Mouse (Mus musculus) stomach, postnatal 0 days (tissue): ENCODE results near the gene Ss18l1. TPM values are rescaled to one million over a fixed set of nuclear protein-coding genes. Genes with fewer than 3 reads are reported as not detected.
A peak's percentile ranks its signal among the peaks of the same experiment; 100 is the strongest.

Experiments
- ATAC-seq: fragments of 200-750 bp; cut with Nextera tagmentation; 2 replicates; pipeline ENCODE4 v1.8.0; 2017; ENCODE audit not compliant: low FRiP score, low TSS enrichment
- DNase-seq: peaks from one replicate; pipeline ENCODE4 v3.0.0-alpha.2; 2016; ENCODE audit warnings: low spot score
- H3K27ac ChIP-seq: fragments of 300-500 bp; sonication (generic); replicated peaks from 2 replicates; pipeline ENCODE4 v1.5.1; 2014; ENCODE audit warnings: mild to moderate bottlenecking, control low read depth
- H3K27me3 ChIP-seq: fragments of 300-500 bp; sonication (generic); 2 replicates; pipeline ENCODE4 v1.6.1; 2014; ENCODE audit warnings: low read length; ENCODE audit not compliant: control insufficient read depth, insufficient read depth
- H3K36me3 ChIP-seq: fragments of 300-500 bp; sonication (generic); 2 replicates; pipeline ENCODE4 v1.6.1; 2014; ENCODE audit warnings: low read length, mixed read lengths; ENCODE audit not compliant: control insufficient read depth, insufficient read depth
- H3K4me1 ChIP-seq: fragments of 300-500 bp; sonication (generic); replicated peaks from 2 replicates; pipeline ENCODE4 v1.6.1; 2014; ENCODE audit warnings: antibody characterized with exemption; ENCODE audit not compliant: control insufficient read depth, insufficient read depth
- H3K4me2 ChIP-seq: fragments of 300-500 bp; sonication (generic); replicated peaks from 2 replicates; pipeline ENCODE4 v1.6.1; 2014; ENCODE audit warnings: low read depth, mild to moderate bottlenecking, control low read depth, moderate library complexity
- H3K4me3 ChIP-seq: fragments of 300-500 bp; sonication (generic); 2 replicates; pipeline ENCODE4 v1.5.1; 2014; ENCODE audit warnings: low read depth, low read length, control low read depth
- H3K9ac ChIP-seq: fragments of 300-500 bp; sonication (generic); 2 replicates; pipeline ENCODE4 v1.6.1; 2014; ENCODE audit warnings: mild to moderate bottlenecking, low read length, control low read depth, mixed read lengths
- H3K9me3 ChIP-seq: fragments of 300-500 bp; sonication (generic); 2 replicates; pipeline ENCODE4 v1.6.1; 2016; ENCODE audit warnings: low read length; ENCODE audit not compliant: control insufficient read depth
- CTCF ChIP-seq: IDR thresholded peaks from 2 replicates; pipeline ENCODE4 v1.5.1; 2016; ENCODE audit warnings: antibody characterized with exemption, low read depth, mild to moderate bottlenecking, moderate library complexity
- EP300 ChIP-seq: optimal IDR thresholded peaks from 2 replicates; pipeline ENCODE3; 2016; ENCODE audit warnings: antibody characterized with exemption
- WGBS: fragments of 180-500 bp; shearing (Covaris S2); extraction: QIAGEN DNeasy Blood & Tissue Kit; methylation state at CpG from one replicate; pipeline ENCODE4 v1.1.7; 2014; 5-methylcytosine and 5-hydroxymethylcytosine counted together
- polyA plus RNA-seq: library from polyadenylated mRNA; unstranded; fragments of >200 nt; fragmentation: Nextera tagmentation; extraction: Ambion mirVana; gene quantifications from 2 replicates; pipeline ENCODE4 v1.2.1, GENCODE M21; 2015

Ss18l1 gene
- 1.4 TPM in 2 replicates for polyA plus RNA-seq

GRCm38 (mm10) chr2:180042256-180042857 is at the start of gene Ss18l1, which contains the start of gene Psma7:
Gene Ss18l1, plus strand, starts transcription at chr2:180042509.
Gene Psma7, minus strand, starts transcription at chr2:180042433.
- Histone ChIP-seq H3K9me3 (no peaks in the 10 kb centered on the region), H3K9ac (peak within 1 kb of the TSS; percentile 88), H3K36me3 (peaks cover 8% of the 10 kb centered on the region), H3K4me1 (0 out of 2 replicates have a peak, but pooled peaks cover 3% of the 10 kb centered on the region), H3K27me3 (no peaks in the 10 kb centered on the region), H3K4me3 (peak within 1 kb of the TSS; percentile 94), H3K4me2 (peak within 1 kb of the TSS; percentile 97), H3K27ac (peak within 1 kb of the TSS; percentile 94)
- ATAC-seq (peak; percentile 97), DNase-seq (peak; percentile 95)
- WGBS = under 1% methylated on average over 57 of the region's 78 CpGs
- TF ChIP-seq EP300 = no peak
- peak; percentile 51 for TF ChIP-seq CTCF

GRCm38 (mm10) chr2:179993071-179993470 is 49.2 kb upstream of the Ss18l1 start:
- no peaks in the 10 kb centered on the region for H3K27me3 ChIP-seq
- no peak overlapping the region for H3K4me3 ChIP-seq
- DNase-seq (no peak), ATAC-seq (no peak)
- no peaks in the 10 kb centered on the region for H3K4me1 ChIP-seq
- no peaks in the 10 kb centered on the region for H3K36me3 ChIP-seq
- H3K27ac ChIP-seq = no peak overlapping the region
- H3K4me2 ChIP-seq = no peak overlapping the region
- 89% methylated on average over 5 of the region's 5 CpGs for WGBS
- no peak overlapping the region for H3K9ac ChIP-seq
- TF ChIP-seq EP300 (no peak), CTCF (no peak)
- no peaks in the 10 kb centered on the region for H3K9me3 ChIP-seq

- no peak for DNase-seq
These were observed 43.9 kb upstream of the Ss18l1 start for GRCm38 (mm10) chr2:179998431-179998830.

GRCm38 (mm10) chr2:180001635-180002034 is 40.7 kb upstream of the Ss18l1 start:
- H3K27ac ChIP-seq = no peak overlapping the region
- TF ChIP-seq CTCF (no peak), EP300 (no peak)
- H3K36me3 ChIP-seq = no peaks in the 10 kb centered on the region
- 78% methylated on average over 9 of the region's 9 CpGs for WGBS
- no peaks in the 10 kb centered on the region for H3K27me3 ChIP-seq
- H3K4me2 ChIP-seq = no peak overlapping the region
- no peak overlapping the region for H3K9ac ChIP-seq
- ATAC-seq = no peak
- H3K4me1 ChIP-seq = no peaks in the 10 kb centered on the region; the same call in 1 of the 2 replicates
- no peak overlapping the region for H3K4me3 ChIP-seq
- no peak for DNase-seq
- H3K9me3 ChIP-seq = no peaks in the 10 kb centered on the region

More at GRCm38 (mm10) chr2:179998431-179998830, 43.9 kb upstream of the Ss18l1 start:
- Histone ChIP-seq H3K4me1 (no peaks in the 10 kb centered on the region), H3K9me3 (no peaks in the 10 kb centered on the region), H3K4me3 (no peak overlapping the region), H3K27me3 (no peaks in the 10 kb centered on the region), H3K36me3 (no peaks in the 10 kb centered on the region), H3K4me2 (no peak overlapping the region), H3K27ac (no peak overlapping the region), H3K9ac (no peak overlapping the region)
- no peak for ATAC-seq
- WGBS = 47% methylated on average over 4 of the region's 4 CpGs
- TF ChIP-seq CTCF (no peak), EP300 (no peak)

- no peak for DNase-seq
- no peaks in the 10 kb centered on the region for H3K27me3 ChIP-seq
- H3K9ac ChIP-seq = no peak overlapping the region
- no peaks in the 10 kb centered on the region for H3K9me3 ChIP-seq
- H3K4me1 ChIP-seq = no peaks in the 10 kb centered on the region; the same call in 1 of the 2 replicates
- no peaks in the 10 kb centered on the region for H3K36me3 ChIP-seq
- no peak overlapping the region for H3K27ac ChIP-seq
- H3K4me2 ChIP-seq = no peak overlapping the region
- no peak overlapping the region for H3K4me3 ChIP-seq
- TF ChIP-seq CTCF (no peak), EP300 (no peak)
- WGBS = 41% methylated on average over 5 of the region's 5 CpGs
- ATAC-seq = peak; percentile 3; the same call in 1 of the 2 replicates
These were observed 36.5 kb upstream of the Ss18l1 start for GRCm38 (mm10) chr2:180005656-180006351.
